Mouse (Mus musculus) mature B cell (primary cell): ENCODE data around the gene Dmbt1.
"Not testable (repeated sequence)": the region's sequence is repeated elsewhere in the genome, so short reads cannot be mapped to it uniquely, and the experiment has no call there.

Experiments used
- in situ Hi-C: fragments of 300-500 bp; cut with MboI; formaldehyde crosslinking; loops from 2 replicates; pipeline ENCODE4 v1.14.3; 2019

The Dmbt1 gene

GRCm38 (mm10) chr7:131049829-131050228 lies 18.0 kb downstream of the Dmbt1 start:
- in situ Hi-C loops = not testable (repeated sequence)

- in situ Hi-C loops = no loop called here
Observed at GRCm38 (mm10) chr7:131054808-131055370, 23.0 kb downstream of the Dmbt1 start.

GRCm38 (mm10) chr7:131057918-131058317 lies 26.1 kb downstream of the Dmbt1 start:
- in situ Hi-C loops = not testable (repeated sequence)

GRCm38 (mm10) chr7:131059808-131060207 lies 28.0 kb downstream of the Dmbt1 start:
- in situ Hi-C loops = not testable (repeated sequence)

- in situ Hi-C loops = no loop called here
Observed at GRCm38 (mm10) chr7:131062541-131062940, 30.7 kb downstream of the Dmbt1 start.

- in situ Hi-C loops = not testable (repeated sequence)
Observed at GRCm38 (mm10) chr7:131068191-131068590, 36.3 kb downstream of the Dmbt1 start.

GRCm38 (mm10) chr7:131073476-131073875 lies 41.6 kb downstream of the Dmbt1 start:
- in situ Hi-C loops = not testable (repeated sequence)

- in situ Hi-C loops = not testable (repeated sequence)
Observed at GRCm38 (mm10) chr7:131074098-131074497, 42.2 kb downstream of the Dmbt1 start.

- in situ Hi-C loops = no loop called here
Observed at GRCm38 (mm10) chr7:131075956-131076355, 44.1 kb downstream of the Dmbt1 start.

GRCm38 (mm10) chr7:131082403-131082802 lies 50.5 kb downstream of the Dmbt1 start:
- in situ Hi-C loops = not testable (repeated sequence)

- in situ Hi-C loops = no loop called here
Observed at GRCm38 (mm10) chr7:131112486-131112885, 80.6 kb downstream of the Dmbt1 start.

- in situ Hi-C loops = no loop called here
Observed at GRCm38 (mm10) chr7:131113676-131114075, 81.8 kb downstream of the Dmbt1 start.

- in situ Hi-C loops = no loop called here
Observed at GRCm38 (mm10) chr7:131114434-131114833, 82.6 kb downstream of the Dmbt1 start.

- in situ Hi-C loops = no loop called here
Observed at GRCm38 (mm10) chr7:131122210-131122807, 90.5 kb downstream of the Dmbt1 start.

GRCm38 (mm10) chr7:131130021-131130420 lies 98.2 kb downstream of the Dmbt1 start:
- in situ Hi-C loops = no loop called here

GRCm38 (mm10) chr7:131133181-131133580 lies 101.3 kb downstream of the Dmbt1 start:
- in situ Hi-C loops = no loop called here

- in situ Hi-C loops = no loop called here
Observed at GRCm38 (mm10) chr7:131146214-131146613, 114.4 kb downstream of the Dmbt1 start, which contains the start of gene 4933402N03Rik. Gene 4933402N03Rik, minus strand, starts transcription at chr7:131146314.

GRCm38 (mm10) chr7:131150179-131150578 lies 118.3 kb downstream of the Dmbt1 start:
- in situ Hi-C loops = no loop called here

- in situ Hi-C loops = no loop called here
Observed at GRCm38 (mm10) chr7:131153044-131153443, 121.2 kb downstream of the Dmbt1 start.

GRCm38 (mm10) chr7:131162251-131162650 lies 130.4 kb downstream of the Dmbt1 start:
- in situ Hi-C loops = no loop called here

GRCm38 (mm10) chr7:131167771-131168170 lies 135.9 kb downstream of the Dmbt1 start:
- in situ Hi-C loops = no loop called here

- in situ Hi-C loops = no loop called here
Observed at GRCm38 (mm10) chr7:131169099-131169498, 137.2 kb downstream of the Dmbt1 start.
